Mouse (Mus musculus) forebrain, embryonic 13.5 days (tissue): ENCODE measurements around the gene Ccdc188. TPM values are rescaled to one million over a fixed set of nuclear protein-coding genes. Genes with fewer than 3 reads are reported as not detected.

Experiments
- polyA plus RNA-seq: library from polyadenylated mRNA; unstranded; fragments of >200 nt; fragmentation: Nextera tagmentation; extraction: Ambion mirVana; gene quantifications from 2 replicates; pipeline ENCODE4 v1.2.1, GENCODE M21; 2015

Ccdc188 gene
- polyA plus RNA-seq, 1 experiment from 2014 or later = not detected

Other genes starting within 250 kb of the Ccdc188 start
- gene Vpreb2, start 237.5 kb upstream of the Ccdc188 start, polyA plus RNA-seq = not detected in 2 replicates
- 164 and 168 TPM in 2 replicates for gene Dgcr6, start 165.0 kb upstream of the Ccdc188 start, polyA plus RNA-seq
- gene Prodh, start 127.7 kb upstream of the Ccdc188 start, polyA plus RNA-seq = 3.7 and 6.3 TPM in 2 replicates
- 7.3 and 7.8 TPM in 2 replicates for gene Rtn4r, start 90.2 kb upstream of the Ccdc188 start, polyA plus RNA-seq
- 7.7 and 8.4 TPM in 2 replicates for gene Zdhhc8, start 17.3 kb downstream of the Ccdc188 start, polyA plus RNA-seq
- gene Trmt2a, start 30.8 kb downstream of the Ccdc188 start, polyA plus RNA-seq = 116 and 126 TPM in 2 replicates
- gene Ranbp1, start 30.9 kb downstream of the Ccdc188 start, polyA plus RNA-seq = 726 and 766 TPM in 2 replicates
- 2.5 and 7.6 TPM in 2 replicates for gene Gm49776, start 40.4 kb downstream of the Ccdc188 start, polyA plus RNA-seq
- gene Dgcr8, start 71.4 kb downstream of the Ccdc188 start, polyA plus RNA-seq = 37.7 and 44.0 TPM in 2 replicates
- 59.2 and 63.2 TPM in 2 replicates for gene Tango2, start 130.2 kb downstream of the Ccdc188 start, polyA plus RNA-seq
- 77.2 and 95.0 TPM in 2 replicates for gene Arvcf, start 130.3 kb downstream of the Ccdc188 start, polyA plus RNA-seq
- 23.4 and 25.1 TPM in 2 replicates for gene Txnrd2, start 208.5 kb downstream of the Ccdc188 start, polyA plus RNA-seq
- 64.0 and 70.1 TPM in 2 replicates for gene Comt, start 209.0 kb downstream of the Ccdc188 start, polyA plus RNA-seq